Mouse (Mus musculus): ENCODE measurements around the gene Olfr90. TPM values are rescaled to one million over a fixed set of nuclear protein-coding genes. Genes with fewer than 3 reads are reported as not detected.

Gene Olfr90
- polyA plus RNA-seq, 1 experiment = not detected

GRCm38 (mm10) chr17:37045611-37046311 lies 42.5 kb downstream of the Olfr90 start, which contains the start of gene Gabbr1:
Gabbr1 (plus strand) TSS chr17:37045966.
- no peak for TF ChIP-seq POLR2A (IDR thresholded peaks at IDR 0.05; ENCODE audit: low read depth, low read length)
- TF ChIP-seq CTCF (IDR thresholded peaks at IDR 0.05; ENCODE audit: extremely low read depth, insufficient read depth, insufficient read length, insufficient replicate concordance) = no peak
- no peaks in the 10 kb centered on the region for H3K36me3 ChIP-seq (ENCODE audit: control insufficient read depth, insufficient read depth, low read length)
- peaks cover 5% of the 10 kb centered on the region; the same call in 1 of the 2 replicates for H3K27me3 ChIP-seq (ENCODE audit: control insufficient read depth, insufficient read depth, low read length)
- peak; percentile 25 to 73 for DNase-seq (ENCODE audit: low read depth in 1 of 2, low spot score in 2 of 2)
- peak within 1 kb of the TSS; percentile 7; the same call in 1 of the 2 replicates for H3K27ac ChIP-seq (ENCODE audit: insufficient read depth, low read length)
- H3K4me3 ChIP-seq (ENCODE audit: extremely low read depth, insufficient read depth, insufficient read length) = peak within 1 kb of the TSS; percentile 74
- 2% methylated on average over 53 of the region's 55 CpGs for WGBS
- peaks cover 16% of the 10 kb centered on the region for H3K4me1 ChIP-seq (ENCODE audit: control insufficient read depth, insufficient read depth, insufficient read length)

DNA sequence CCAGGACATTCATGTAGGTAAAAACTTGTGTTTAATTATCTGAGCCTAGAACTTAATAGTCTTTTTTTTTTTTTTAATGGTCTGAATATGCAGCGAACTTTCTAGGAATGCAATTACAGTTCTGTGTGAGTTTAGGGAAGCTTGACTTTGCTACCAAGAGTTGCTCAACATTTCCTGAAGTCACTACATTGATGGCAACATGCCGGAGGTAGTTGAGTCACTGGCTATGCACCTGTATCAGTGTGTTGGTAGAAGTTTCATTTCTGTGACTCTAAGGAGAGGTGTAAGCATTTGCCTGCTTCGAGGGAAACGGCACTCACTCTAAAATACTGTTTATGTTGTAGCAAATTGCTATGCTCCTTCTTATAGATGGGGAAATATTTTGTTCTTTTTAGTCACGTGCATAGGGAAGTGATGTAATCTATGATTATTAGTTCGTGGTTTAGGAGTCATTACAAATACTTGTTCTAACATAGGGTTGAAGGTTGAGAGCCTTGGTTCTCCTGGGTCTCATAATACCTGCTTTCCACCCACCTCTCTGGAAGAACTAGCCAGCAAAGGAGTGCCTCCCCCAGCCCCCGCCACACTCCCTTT lies 43.6 kb downstream of the Olfr90 start:
- H3K4me1 ChIP-seq (ENCODE audit: control insufficient read depth, insufficient read depth, insufficient read length) = peaks cover 9% of the 10 kb centered on the region
- H3K4me3 ChIP-seq (ENCODE audit: extremely low read depth, insufficient read depth, insufficient read length) = no peak overlapping the region
- TF ChIP-seq POLR2A (IDR thresholded peaks at IDR 0.05; ENCODE audit: low read depth, low read length) = no peak
- TF ChIP-seq CTCF (IDR thresholded peaks at IDR 0.05; ENCODE audit: extremely low read depth, insufficient read depth, insufficient read length, insufficient replicate concordance) = no peak
- no peak for DNase-seq (ENCODE audit: low read depth in 1 of 2, low spot score in 2 of 2)
- H3K27ac ChIP-seq (ENCODE audit: insufficient read depth, low read length) = no peak overlapping the region
- H3K36me3 ChIP-seq (ENCODE audit: control insufficient read depth, insufficient read depth, low read length) = no peaks in the 10 kb centered on the region
- WGBS = 26% methylated on average over 7 of the region's 7 CpGs
- H3K27me3 ChIP-seq (ENCODE audit: control insufficient read depth, insufficient read depth, low read length) = 0 out of 2 replicates have a peak, but pooled peaks cover 3% of the 10 kb centered on the region

DNA sequence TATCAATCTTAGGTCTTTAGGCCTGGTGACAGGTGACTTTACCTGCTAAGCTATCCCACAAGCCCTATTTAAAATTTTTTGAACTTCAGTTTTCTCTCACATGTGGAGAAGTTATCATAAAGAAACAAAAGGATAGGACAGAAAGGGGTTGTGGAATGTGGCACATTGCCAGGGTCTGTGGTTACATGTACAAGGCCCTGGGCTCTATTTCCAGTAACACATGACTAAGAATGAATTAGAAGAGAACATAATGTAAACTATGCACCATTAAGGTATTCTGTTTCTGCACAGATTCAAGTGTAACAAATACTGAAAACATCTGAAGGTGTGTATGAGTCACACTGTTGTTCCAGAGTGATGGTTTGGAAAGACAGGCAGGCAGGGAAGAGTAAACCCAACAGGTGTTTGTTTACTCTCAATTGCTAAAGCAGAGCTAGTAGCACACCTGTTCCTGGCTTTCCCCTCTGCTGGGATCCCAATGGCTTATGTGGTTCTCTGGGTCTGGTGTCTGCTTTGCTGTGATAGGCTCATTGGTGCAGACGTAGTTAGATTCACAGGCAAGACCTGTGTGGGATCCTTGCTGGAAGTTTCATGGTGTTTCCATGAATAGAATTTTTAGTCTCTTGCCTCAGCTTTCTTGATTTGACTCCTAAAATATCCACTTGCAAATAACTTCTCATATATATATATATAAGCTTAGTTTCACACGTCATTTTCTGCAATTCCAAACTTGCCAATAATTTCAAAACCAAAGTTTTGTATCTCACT lies 49.0 kb downstream of the Olfr90 start:
- WGBS = 85% methylated on average over 2 of the region's 2 CpGs
- no peak for DNase-seq (ENCODE audit: low read depth in 1 of 2, low spot score in 2 of 2)
- H3K27me3 ChIP-seq (ENCODE audit: control insufficient read depth, insufficient read depth, low read length) = no peaks in the 10 kb centered on the region
- no peak overlapping the region for H3K27ac ChIP-seq (ENCODE audit: insufficient read depth, low read length)
- H3K4me1 ChIP-seq (ENCODE audit: control insufficient read depth, insufficient read depth, insufficient read length) = no peaks in the 10 kb centered on the region
- no peak for TF ChIP-seq POLR2A (IDR thresholded peaks at IDR 0.05; ENCODE audit: low read depth, low read length)
- TF ChIP-seq CTCF (IDR thresholded peaks at IDR 0.05; ENCODE audit: extremely low read depth, insufficient read depth, insufficient read length, insufficient replicate concordance) = no peak
- H3K36me3 ChIP-seq (ENCODE audit: control insufficient read depth, insufficient read depth, low read length) = no peaks in the 10 kb centered on the region
- H3K4me3 ChIP-seq (ENCODE audit: extremely low read depth, insufficient read depth, insufficient read length) = no peak overlapping the region

Other genes with a start within 250 kb of the Olfr90 start
- 0.04 and 0.05 TPM in 2 replicates for gene Trim15, start 221.3 kb downstream of the Olfr90 start, polyA plus RNA-seq (2012; rRNA removed)
- 16.8 and 37.0 TPM in 2 replicates for gene Trim10, start 218.9 kb downstream of the Olfr90 start, polyA plus RNA-seq (2012; rRNA removed)
- gene Trim40, start 198.4 kb downstream of the Olfr90 start, polyA plus RNA-seq (2012; rRNA removed) = 0.19 TPM in 1 of 2 replicates, not detected in the other
- not detected in 2 replicates for gene Trim31, start 190.4 kb downstream of the Olfr90 start, polyA plus RNA-seq (2012; rRNA removed)
- gene Rnf39, start 145.6 kb downstream of the Olfr90 start, polyA plus RNA-seq (2012; rRNA removed) = 0.20 and 0.23 TPM in 2 replicates
- gene Ppp1r11, start 136.8 kb downstream of the Olfr90 start, polyA plus RNA-seq (2012; rRNA removed) = 36.3 and 36.9 TPM in 2 replicates
- gene Znrd1, start 129.9 kb downstream of the Olfr90 start, polyA plus RNA-seq (2012; rRNA removed) = 19.0 and 23.5 TPM in 2 replicates
- 0.31 and 0.57 TPM in 2 replicates for gene Znrd1as, start 129.9 kb downstream of the Olfr90 start, polyA plus RNA-seq (2012; rRNA removed)
- gene 2410137M14Rik, start 107.3 kb downstream of the Olfr90 start, polyA plus RNA-seq (2012; rRNA removed) = not detected in 2 replicates
- 0.28 and 0.48 TPM in 2 replicates for gene H2-M5, start 99.0 kb downstream of the Olfr90 start, polyA plus RNA-seq (2012; rRNA removed)
- gene Zfp57, start 87.3 kb downstream of the Olfr90 start, polyA plus RNA-seq (2012; rRNA removed) = 0.62 and 0.75 TPM in 2 replicates
- gene Mog, start 65.1 kb downstream of the Olfr90 start, polyA plus RNA-seq (2012; rRNA removed) = not detected in 2 replicates
- 28.7 and 29.7 TPM in 2 replicates for gene Gabbr1, start 42.5 kb downstream of the Olfr90 start, polyA plus RNA-seq (2012; rRNA removed)
- gene Olfr91, start 9.8 kb upstream of the Olfr90 start, polyA plus RNA-seq (2012; rRNA removed) = not detected in 2 replicates
- gene Olfr92, start 31.6 kb upstream of the Olfr90 start, polyA plus RNA-seq (2012; rRNA removed) = not detected in 2 replicates
- not detected in 2 replicates for gene Olfr93, start 73.0 kb upstream of the Olfr90 start, polyA plus RNA-seq (2012; rRNA removed)
- gene Ubd, start 105.4 kb upstream of the Olfr90 start, polyA plus RNA-seq (2012; rRNA removed) = 1.1 and 1.5 TPM in 2 replicates
- not detected in 2 replicates for gene Olfr94, start 112.5 kb upstream of the Olfr90 start, polyA plus RNA-seq (2012; rRNA removed)
- gene Olfr95, start 124.6 kb upstream of the Olfr90 start, polyA plus RNA-seq (2012; rRNA removed) = not detected in 2 replicates
- not detected in 2 replicates for gene Olfr96, start 131.6 kb upstream of the Olfr90 start, polyA plus RNA-seq (2012; rRNA removed)
- not detected in 2 replicates for gene Olfr97, start 148.8 kb upstream of the Olfr90 start, polyA plus RNA-seq (2012; rRNA removed)
- gene Olfr98, start 175.2 kb upstream of the Olfr90 start, polyA plus RNA-seq (2012; rRNA removed) = not detected in 2 replicates
- gene H2-M3, start 181.7 kb upstream of the Olfr90 start, polyA plus RNA-seq (2012; rRNA removed) = 27.0 and 27.4 TPM in 2 replicates
- not detected in 2 replicates for gene Olfr99, start 195.0 kb upstream of the Olfr90 start, polyA plus RNA-seq (2012; rRNA removed)
- gene Olfr101, start 215.8 kb upstream of the Olfr90 start, polyA plus RNA-seq (2012; rRNA removed) = not detected in 2 replicates
- gene Olfr102, start 228.6 kb upstream of the Olfr90 start, polyA plus RNA-seq (2012; rRNA removed) = not detected in 2 replicates

All from spleen, adult 2 months (tissue).